In genomic region chr11:78412861-78413260, GRCm38 (mm10) we compare ENCODE assay signal across 21 mouse cellular contexts. TPM values are rescaled to one million over a fixed set of nuclear protein-coding genes. Genes with fewer than 3 reads are reported as not detected.
DNase-seq lines count a peak whose midpoint lies in the region.
"Had no signal": no experiment of that assay in that cellular context is flagged by ENCODE, and none has a peak within 500 bp of the region (broad histone marks: within the 10 kb centered on the region; RNA-seq: fewer than 3 reads in every experiment).

No protein-coding gene starts in this region.

- no peak overlapping the region for H3K27ac ChIP-seq in midbrain, embryonic 10.5 days (replicated peaks)
- H3K27ac ChIP-seq: forebrain, embryonic 10.5 days; hindbrain, embryonic 12.5 days; limb, embryonic 13.5 days; liver, embryonic 15.5 days; midbrain, embryonic 13.5 days; neural tube, embryonic 12.5 days had no signal

- no peaks in the 10 kb centered on the region for H3K4me1 ChIP-seq in midbrain, embryonic 10.5 days
- H3K4me1 ChIP-seq: forebrain, embryonic 10.5 days; heart, embryonic 12.5 days; hindbrain, embryonic 12.5 days; limb, embryonic 13.5 days; midbrain, embryonic 13.5 days; neural tube, embryonic 12.5 days had no signal

- 81% methylated on average over 6 of the region's 6 CpGs for WGBS in midbrain, embryonic 10.5 days

- no peak overlapping the region for H3K4me3 ChIP-seq in midbrain, embryonic 10.5 days
- H3K4me3 ChIP-seq: forebrain, embryonic 10.5 days; heart, embryonic 12.5 days; hindbrain, embryonic 12.5 days; limb, embryonic 13.5 days; liver, embryonic 15.5 days; midbrain, embryonic 13.5 days; neural tube, embryonic 12.5 days had no signal

- peak; percentile 13 to 21 for DNase-seq in frontal cortex, postnatal 36 days (ENCODE audit: low spot score in 2 of 2)
- no peak for DNase-seq in frontal cortex, postnatal 10 days (ENCODE audit: low spot score in 2 of 2)
- peak; percentile 32 for DNase-seq in layer of hippocampus, adult 9-11 months
- no peak for DNase-seq in layer of hippocampus, postnatal 10 days (ENCODE audit: low spot score in 2 of 2)
- peak; percentile 36 for DNase-seq in NIH3T3 (ENCODE audit: low read depth)
- DNase-seq in adrenal gland, postnatal 25 days, result peak; percentile 43
- no peak for DNase-seq in midbrain, embryonic 10.5 days (ENCODE audit: low spot score)
- DNase-seq: B cell, adult 2 months; cerebellum, adult 8-10 months; heart, postnatal 14 days; thymus, adult 2 months had no signal

- no peaks in the 10 kb centered on the region for H3K27me3 ChIP-seq in midbrain, embryonic 10.5 days (ENCODE audit: low read depth, poor library complexity, severe bottlenecking)
- H3K27me3 ChIP-seq: hindbrain, embryonic 12.5 days; liver, embryonic 15.5 days; neural tube, embryonic 12.5 days had no signal

- no peaks in the 10 kb centered on the region for H3K36me3 ChIP-seq in midbrain, embryonic 10.5 days
- H3K36me3 ChIP-seq: forebrain, embryonic 10.5 days; heart, embryonic 12.5 days; hindbrain, embryonic 12.5 days; limb, embryonic 13.5 days; liver, embryonic 15.5 days; midbrain, embryonic 13.5 days; neural tube, embryonic 12.5 days had no signal

- no peaks in the 10 kb centered on the region for H3K9me3 ChIP-seq in midbrain, embryonic 10.5 days (replicated peaks)
- H3K9me3 ChIP-seq: forebrain, embryonic 10.5 days; heart, embryonic 12.5 days; hindbrain, embryonic 12.5 days; limb, embryonic 13.5 days; liver, embryonic 15.5 days; midbrain, embryonic 13.5 days; neural tube, embryonic 12.5 days had no signal

RNA-seq across cellular contexts. Expression of gene Slc13a2, which starts 9.2 kb away (rescaled TPM):
- total RNA-seq in layer of hippocampus, postnatal 10 days (2021), result not detected
- total RNA-seq in adrenal gland, postnatal 25 days (2021), result not detected in 2 replicates
- polyA plus RNA-seq in midbrain, embryonic 10.5 days (2016; fragmentation: Nextera tagmentation; extraction: Ambion mirVana), result not detected in 2 replicates
- total RNA-seq: forebrain, postnatal 0 days; gastrocnemius, postnatal 4 days; heart, postnatal 14 days had no signal
- polyA plus RNA-seq: forebrain, embryonic 10.5 days; forebrain, postnatal 0 days; heart, embryonic 12.5 days; hindbrain, embryonic 12.5 days; limb, embryonic 13.5 days; midbrain, embryonic 13.5 days; neural tube, embryonic 12.5 days had no signal

RNA-seq across cellular contexts. Expression of gene Foxn1, which starts 26.5 kb away (rescaled TPM):
- not detected for total RNA-seq in layer of hippocampus, postnatal 10 days (2021)
- 0.36 and 0.86 TPM in 2 replicates for total RNA-seq in adrenal gland, postnatal 25 days (2021)
- not detected in 2 replicates for polyA plus RNA-seq in midbrain, embryonic 10.5 days (2016; fragmentation: Nextera tagmentation; extraction: Ambion mirVana)
- total RNA-seq: forebrain, postnatal 0 days; gastrocnemius, postnatal 4 days had no signal
- polyA plus RNA-seq: forebrain, embryonic 10.5 days; forebrain, postnatal 0 days; heart, embryonic 12.5 days; hindbrain, embryonic 12.5 days; liver, embryonic 15.5 days; midbrain, embryonic 13.5 days; neural tube, embryonic 12.5 days; spleen, adult 2 months had no signal

RNA-seq across cellular contexts. Expression of gene Slc46a1, which starts 52.6 kb away (rescaled TPM):
- 10 to 100 TPM; 10.7 to 13.0 TPM for total RNA-seq in layer of hippocampus, postnatal 10 days (2021)
- 46.2 and 57.5 TPM in 2 replicates for total RNA-seq in adrenal gland, postnatal 25 days (2021)
- 23.2 and 27.1 TPM in 2 replicates for polyA plus RNA-seq in midbrain, embryonic 10.5 days (2016; fragmentation: Nextera tagmentation; extraction: Ambion mirVana)

Comparison
In these comparisons a context has a peak if more than half of its experiments do, and no peak if none do; other contexts are left out.
1. DNase-seq: peak in frontal cortex, postnatal 36 days (2 of 2), layer of hippocampus, adult 9-11 months (single experiment), NIH3T3 (single experiment) and adrenal gland, postnatal 25 days (single experiment); none in frontal cortex, postnatal 10 days (0 of 2), layer of hippocampus, postnatal 10 days (0 of 2) and midbrain, embryonic 10.5 days (single experiment).